Mouse (Mus musculus) liver, embryonic 12.5 days (tissue): Measurements from ENCODE around the gene Asic2. TPM values are rescaled to one million over a fixed set of nuclear protein-coding genes. Genes with fewer than 3 reads are reported as not detected.

Experiments
- ATAC-seq: fragments of 200-750 bp; cut with Nextera tagmentation; 2 replicates; pipeline ENCODE4 v1.8.0; 2017; ENCODE audit warnings: moderate number of reproducible peaks, mild to moderate bottlenecking, moderate library complexity
- H3K27ac ChIP-seq: fragments of 300-500 bp; sonication (generic); 2 replicates; pipeline ENCODE4 v1.5.1; 2016; ENCODE audit warnings: mild to moderate bottlenecking
- H3K27me3 ChIP-seq: fragments of 300-500 bp; sonication (generic); replicated peaks from 2 replicates; pipeline ENCODE4 v1.6.1; 2016; ENCODE audit warnings: mild to moderate bottlenecking, moderate library complexity
- H3K36me3 ChIP-seq: fragments of 300-500 bp; sonication (generic); 2 replicates; pipeline ENCODE4 v1.6.1; 2016; ENCODE audit warnings: mild to moderate bottlenecking, moderate library complexity
- H3K4me1 ChIP-seq: fragments of 300-500 bp; sonication (generic); 2 replicates; pipeline ENCODE4 v1.6.1; 2016
- H3K4me2 ChIP-seq: fragments of 300-500 bp; sonication (generic); 2 replicates; pipeline ENCODE4 v1.6.1; 2016; ENCODE audit warnings: mild to moderate bottlenecking, moderate library complexity
- H3K4me3 ChIP-seq: fragments of 300-500 bp; sonication (generic); 2 replicates; pipeline ENCODE4 v1.5.1; 2016; ENCODE audit warnings: mild to moderate bottlenecking, moderate library complexity
- H3K9ac ChIP-seq: fragments of 300-500 bp; sonication (generic); 2 replicates; pipeline ENCODE4 v1.6.1; 2016; ENCODE audit warnings: mild to moderate bottlenecking, moderate library complexity
- H3K9me3 ChIP-seq: fragments of 300-500 bp; sonication (generic); replicated peaks from 2 replicates; pipeline ENCODE4 v1.6.1; 2016; ENCODE audit warnings: mild to moderate bottlenecking, moderate library complexity
- WGBS: fragments of 180-500 bp; shearing (Covaris S2); methylation state at CpG from one replicate; pipeline ENCODE4 v1.1.7; 2016; ENCODE audit not compliant: insufficient replicate concordance; 5-methylcytosine and 5-hydroxymethylcytosine counted together
- polyA plus RNA-seq: library from polyadenylated mRNA; unstranded; fragments of >200 nt; fragmentation: Nextera tagmentation; extraction: Ambion mirVana; gene quantifications from 2 replicates; pipeline ENCODE4 v1.2.1, GENCODE M21; 2016

Asic2 gene
- polyA plus RNA-seq, 1 experiment from 2014 or later: 0.06 TPM

GRCm38 (mm10) chr11:81940988-81941387, 27.3 kb downstream of the Asic2 start:
- Histone ChIP-seq H3K9ac (no peak overlapping the region), H3K27ac (no peak overlapping the region), H3K27me3 (no peaks in the 10 kb centered on the region), H3K4me2 (no peak overlapping the region), H3K36me3 (no peaks in the 10 kb centered on the region), H3K4me1 (no peaks in the 10 kb centered on the region), H3K4me3 (no peak overlapping the region), H3K9me3 (no peaks in the 10 kb centered on the region)
- 42% methylated on average over 1 of the region's 1 CpGs for WGBS
- no peak for ATAC-seq

DNA sequence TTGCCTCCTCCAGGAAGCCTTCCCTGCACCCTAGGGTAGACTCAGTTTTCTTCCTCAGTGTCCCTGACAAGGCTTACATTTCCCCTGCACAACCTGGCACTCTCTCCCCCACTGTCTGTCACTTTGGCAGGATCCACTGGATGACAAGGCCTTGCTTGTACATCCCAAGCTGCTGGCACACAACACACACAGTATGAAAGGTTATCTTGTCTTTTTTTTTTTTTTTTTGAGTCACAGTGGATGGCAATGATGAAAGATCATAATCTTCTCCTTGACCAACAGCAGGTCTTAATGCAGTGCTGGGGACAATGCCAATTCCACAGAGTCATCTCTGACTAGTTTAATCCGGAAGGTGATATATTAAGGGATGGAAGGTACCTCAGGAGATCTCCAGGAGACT, 30.7 kb downstream of the Asic2 start:
- no peak overlapping the region for H3K9ac ChIP-seq
- H3K27ac ChIP-seq: no peak overlapping the region
- 52% methylated on average over 1 of the region's 1 CpGs for WGBS
- no peaks in the 10 kb centered on the region for H3K27me3 ChIP-seq
- no peak overlapping the region for H3K4me2 ChIP-seq
- H3K4me1 ChIP-seq: no peaks in the 10 kb centered on the region
- no peaks in the 10 kb centered on the region for H3K36me3 ChIP-seq
- no peak overlapping the region for H3K4me3 ChIP-seq
- no peak for ATAC-seq
- H3K9me3 ChIP-seq: no peaks in the 10 kb centered on the region

- ATAC-seq: no peak
- Histone ChIP-seq H3K36me3 (no peaks in the 10 kb centered on the region), H3K27me3 (no peaks in the 10 kb centered on the region), H3K4me1 (no peaks in the 10 kb centered on the region), H3K9me3 (no peaks in the 10 kb centered on the region), H3K9ac (no peak overlapping the region), H3K27ac (no peak overlapping the region), H3K4me2 (no peak overlapping the region), H3K4me3 (no peak overlapping the region)
Observed at GRCm38 (mm10) chr11:81926393-81926792, 41.9 kb downstream of the Asic2 start.

DNA sequence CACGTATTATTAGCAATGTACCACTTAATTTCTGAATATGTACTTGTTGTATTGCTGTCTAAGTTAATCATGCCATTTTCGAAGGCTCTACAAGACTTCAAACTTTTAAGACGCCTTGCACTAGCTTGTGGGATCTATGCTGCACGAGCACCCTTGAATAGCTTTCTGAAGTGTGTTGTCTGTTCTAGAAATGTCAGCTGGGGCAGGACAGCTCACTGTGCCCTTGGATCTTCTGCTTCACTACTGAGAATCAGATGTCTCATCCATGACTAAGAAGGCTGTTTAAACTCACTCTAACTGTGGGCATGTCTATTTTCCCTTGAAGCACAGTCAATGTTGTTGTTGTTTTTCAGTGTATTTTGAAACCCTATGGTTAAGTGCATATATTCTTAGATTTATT, 44.6 kb downstream of the Asic2 start:
- ATAC-seq: no peak
- H3K4me1 ChIP-seq: no peaks in the 10 kb centered on the region
- no peak overlapping the region for H3K4me2 ChIP-seq
- H3K36me3 ChIP-seq: no peaks in the 10 kb centered on the region
- no peaks in the 10 kb centered on the region for H3K27me3 ChIP-seq
- H3K4me3 ChIP-seq: no peak overlapping the region
- 69% methylated on average over 4 of the region's 4 CpGs for WGBS
- no peak overlapping the region for H3K27ac ChIP-seq
- no peak overlapping the region for H3K9ac ChIP-seq
- H3K9me3 ChIP-seq: no peaks in the 10 kb centered on the region

GRCm38 (mm10) chr11:81923096-81923495, 45.2 kb downstream of the Asic2 start:
- WGBS: 65% methylated on average over 2 of the region's 2 CpGs
- ATAC-seq: no peak
- H3K27ac ChIP-seq: no peak overlapping the region
- H3K27me3 ChIP-seq: no peaks in the 10 kb centered on the region
- no peaks in the 10 kb centered on the region for H3K36me3 ChIP-seq
- no peaks in the 10 kb centered on the region for H3K4me1 ChIP-seq
- H3K4me3 ChIP-seq: no peak overlapping the region
- no peak overlapping the region for H3K4me2 ChIP-seq
- H3K9me3 ChIP-seq: no peaks in the 10 kb centered on the region
- no peak overlapping the region for H3K9ac ChIP-seq

GRCm38 (mm10) chr11:81915501-81915900, 52.8 kb downstream of the Asic2 start:
- Histone ChIP-seq H3K4me1 (no peaks in the 10 kb centered on the region), H3K4me3 (no peak overlapping the region), H3K9ac (no peak overlapping the region), H3K27me3 (no peaks in the 10 kb centered on the region), H3K4me2 (no peak overlapping the region), H3K36me3 (no peaks in the 10 kb centered on the region), H3K9me3 (no peaks in the 10 kb centered on the region), H3K27ac (no peak overlapping the region)
- no peak for ATAC-seq
- WGBS: 62% methylated on average over 6 of the region's 6 CpGs

- Histone ChIP-seq H3K9ac (no peak overlapping the region), H3K9me3 (no peaks in the 10 kb centered on the region), H3K4me3 (no peak overlapping the region), H3K27me3 (no peaks in the 10 kb centered on the region), H3K4me1 (no peaks in the 10 kb centered on the region), H3K36me3 (no peaks in the 10 kb centered on the region), H3K27ac (no peak overlapping the region), H3K4me2 (no peak overlapping the region)
- 48% methylated on average over 4 of the region's 4 CpGs for WGBS
- no peak for ATAC-seq
Observed at GRCm38 (mm10) chr11:81913071-81913470, 55.2 kb downstream of the Asic2 start.

DNA sequence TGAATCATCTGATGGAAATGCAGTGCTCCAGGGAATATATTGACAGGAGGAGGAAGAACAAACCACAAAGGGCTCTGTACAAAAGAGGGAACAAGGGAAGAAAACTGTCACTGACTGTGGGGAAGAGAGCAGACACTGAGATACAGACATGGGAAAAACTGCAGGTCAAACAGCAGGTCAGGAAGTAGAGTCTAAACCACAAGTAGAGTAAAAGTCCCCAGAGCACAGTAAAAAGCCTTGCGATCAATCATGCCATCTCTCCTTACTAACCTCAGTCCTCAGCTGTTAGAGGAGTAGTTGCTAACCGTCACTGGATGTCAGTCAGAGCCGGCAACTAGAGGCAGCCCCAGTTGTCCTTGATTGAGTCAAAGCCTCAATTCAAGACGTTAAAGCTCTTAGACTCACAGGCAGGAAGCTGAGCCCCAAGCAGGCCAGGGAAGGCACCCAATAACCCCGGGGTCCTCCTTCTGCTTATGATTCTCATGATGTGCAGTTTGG, 58.8 kb downstream of the Asic2 start:
- no peaks in the 10 kb centered on the region for H3K27me3 ChIP-seq
- no peak overlapping the region for H3K27ac ChIP-seq
- H3K4me1 ChIP-seq: no peaks in the 10 kb centered on the region
- no peak overlapping the region for H3K9ac ChIP-seq
- no peaks in the 10 kb centered on the region for H3K9me3 ChIP-seq
- WGBS: 28% methylated on average over 5 of the region's 5 CpGs
- ATAC-seq: no peak
- H3K4me2 ChIP-seq: no peak overlapping the region
- no peaks in the 10 kb centered on the region for H3K36me3 ChIP-seq
- no peak overlapping the region for H3K4me3 ChIP-seq

DNA sequence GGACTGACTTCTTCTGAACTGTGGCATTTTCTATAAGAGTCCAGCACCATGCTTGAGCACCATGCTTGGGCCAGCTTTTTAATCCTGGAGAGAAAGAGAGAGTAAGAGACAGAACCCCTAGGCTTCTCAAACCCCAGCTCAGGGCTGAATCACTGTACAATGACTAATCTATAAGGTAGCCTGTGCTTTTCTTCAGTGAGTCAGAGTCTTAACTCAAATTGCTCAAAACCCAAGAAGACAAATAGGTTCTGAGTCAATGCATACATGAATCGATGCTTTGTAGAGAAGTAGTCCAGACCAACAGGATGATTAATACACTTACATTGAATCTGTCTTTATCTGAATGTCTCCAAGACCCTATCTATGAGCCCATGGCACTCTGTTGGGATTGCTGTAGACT, 59.5 kb downstream of the Asic2 start:
- Histone ChIP-seq H3K9me3 (no peaks in the 10 kb centered on the region), H3K27me3 (no peaks in the 10 kb centered on the region), H3K27ac (no peak overlapping the region), H3K4me1 (no peaks in the 10 kb centered on the region), H3K4me3 (no peak overlapping the region), H3K36me3 (no peaks in the 10 kb centered on the region), H3K9ac (no peak overlapping the region), H3K4me2 (no peak overlapping the region)
- ATAC-seq: no peak
- 42% methylated on average over 1 of the region's 1 CpGs for WGBS

DNA sequence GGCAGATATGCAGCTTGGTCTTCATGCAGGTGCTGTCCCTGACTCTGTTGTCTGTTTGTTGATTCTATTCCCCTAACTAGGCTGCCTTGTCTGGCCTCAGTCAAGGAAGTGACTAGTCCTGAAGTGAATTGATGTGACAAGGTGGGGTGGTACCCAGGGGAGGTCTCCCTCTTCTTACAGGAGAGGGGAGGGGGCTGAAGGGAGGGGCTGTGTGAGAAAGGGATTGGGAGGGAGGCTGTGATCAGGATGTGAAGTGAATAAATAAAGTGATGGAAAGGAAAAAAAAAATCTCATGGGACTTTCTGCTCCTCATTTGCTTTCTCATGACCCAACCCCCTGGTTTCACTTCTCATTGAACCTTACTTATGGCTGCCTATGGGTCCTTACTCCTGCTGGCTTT, 65.9 kb downstream of the Asic2 start:
- H3K9me3 ChIP-seq: no peaks in the 10 kb centered on the region
- no peak overlapping the region for H3K27ac ChIP-seq
- no peaks in the 10 kb centered on the region for H3K36me3 ChIP-seq
- H3K9ac ChIP-seq: no peak overlapping the region
- ATAC-seq: no peak
- no peak overlapping the region for H3K4me3 ChIP-seq
- no peaks in the 10 kb centered on the region for H3K27me3 ChIP-seq
- H3K4me1 ChIP-seq: no peaks in the 10 kb centered on the region
- no peak overlapping the region for H3K4me2 ChIP-seq

DNA sequence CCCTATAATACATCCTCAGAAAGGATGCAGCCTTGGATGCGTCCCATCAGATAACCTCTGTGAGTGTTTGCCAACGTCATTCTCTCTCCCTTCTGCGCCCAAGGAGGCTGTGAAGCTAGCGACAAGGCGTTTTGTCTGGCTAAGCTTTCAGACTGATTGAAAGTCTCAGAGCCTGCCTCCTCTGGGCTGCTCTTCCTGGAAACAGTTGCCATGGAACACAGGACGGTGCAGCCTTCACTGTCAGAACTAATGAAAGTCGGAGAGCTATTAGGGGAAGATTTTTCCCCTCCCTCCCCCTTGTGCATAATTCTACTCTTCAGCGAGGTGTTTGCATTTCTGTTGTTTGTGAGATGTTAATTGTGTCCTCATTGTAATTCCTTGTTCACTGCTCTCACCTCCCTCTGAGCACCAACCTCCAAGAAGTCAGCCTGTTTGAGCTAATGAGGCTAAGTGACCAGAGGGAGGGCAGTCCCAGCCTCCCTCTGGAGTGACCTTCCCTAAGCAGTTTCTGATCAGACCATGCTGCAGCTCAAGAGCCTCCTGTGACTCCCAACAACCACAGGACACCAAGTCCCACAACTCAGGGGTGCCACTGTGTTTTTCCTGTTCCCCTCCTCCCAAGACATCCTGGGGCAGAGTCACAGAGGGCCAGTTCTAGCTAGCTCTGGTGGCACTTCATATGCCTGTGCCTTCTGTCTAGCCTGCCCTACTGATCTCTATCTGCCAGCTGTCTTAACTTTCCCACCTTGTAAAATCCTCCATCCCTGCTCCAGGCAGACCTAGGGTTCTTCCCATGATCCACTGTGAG, 70.5 kb downstream of the Asic2 start:
- Histone ChIP-seq H3K27ac (no peak overlapping the region), H3K9ac (no peak overlapping the region), H3K4me2 (no peak overlapping the region), H3K36me3 (no peaks in the 10 kb centered on the region), H3K9me3 (no peaks in the 10 kb centered on the region), H3K4me1 (no peaks in the 10 kb centered on the region), H3K4me3 (no peak overlapping the region), H3K27me3 (no peaks in the 10 kb centered on the region)
- ATAC-seq: no peak
- 13% methylated on average over 8 of the region's 8 CpGs for WGBS

DNA sequence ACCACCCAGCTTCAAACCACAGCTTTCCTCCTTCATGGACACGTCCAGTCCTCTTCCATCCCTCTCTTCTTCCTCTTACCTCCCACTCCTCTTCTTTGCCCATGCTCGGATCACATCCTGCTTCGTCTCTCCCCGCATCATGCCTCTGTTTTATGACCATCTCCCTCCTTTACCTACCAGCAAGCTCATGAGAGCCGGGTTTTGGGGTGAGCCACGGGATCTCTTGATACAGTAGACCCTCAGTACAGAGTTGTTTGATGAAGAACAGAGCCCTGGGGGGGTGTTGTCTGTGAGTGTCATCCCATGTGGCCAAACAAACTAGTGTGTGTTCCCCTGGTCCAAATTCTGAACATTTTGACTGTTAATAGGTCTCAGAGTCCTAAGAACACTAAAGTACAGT, 71.7 kb downstream of the Asic2 start:
- no peak for ATAC-seq
- Histone ChIP-seq H3K4me2 (no peak overlapping the region), H3K27me3 (no peaks in the 10 kb centered on the region), H3K9ac (no peak overlapping the region), H3K9me3 (no peaks in the 10 kb centered on the region), H3K4me1 (no peaks in the 10 kb centered on the region), H3K36me3 (no peaks in the 10 kb centered on the region), H3K27ac (no peak overlapping the region), H3K4me3 (no peak overlapping the region)
- WGBS: 67% methylated on average over 6 of the region's 6 CpGs
